Mouse (Mus musculus): ENCODE data around the gene Tspoap1. TPM values are rescaled to one million over a fixed set of nuclear protein-coding genes. Genes with fewer than 3 reads are reported as not detected.
A peak's percentile ranks its signal among the peaks of the same experiment; 100 is the strongest.

Gene Tspoap1
- polyA plus RNA-seq, 1 experiment from 2014 or later = 54.5 TPM

DNA sequence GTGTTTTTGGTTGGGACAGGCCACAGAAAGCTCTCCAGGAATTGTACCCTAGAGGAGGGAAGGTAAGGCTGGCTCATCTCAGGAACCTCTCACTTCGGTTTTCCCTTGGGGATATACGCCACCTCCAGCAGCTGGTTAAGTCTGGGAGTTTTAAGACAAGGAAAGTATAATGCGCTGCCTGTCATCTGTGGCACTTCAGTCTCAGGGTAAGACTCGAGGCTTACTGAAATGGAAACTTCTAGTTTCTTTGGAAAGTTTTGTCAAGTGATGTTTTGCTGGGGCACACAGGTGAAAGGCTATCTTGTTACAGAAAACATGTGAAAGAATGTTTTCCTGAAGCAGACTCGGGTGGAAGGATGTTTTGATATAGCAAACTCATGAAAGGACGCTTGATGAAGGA is 47.1 kb downstream of the Tspoap1 start:
- H3K9me3 ChIP-seq (ENCODE audit: control insufficient read depth, low read length) = no peaks in the 10 kb centered on the region
- 89% methylated on average over 6 of the region's 6 CpGs for WGBS
- H3K27ac ChIP-seq (replicated peaks; ENCODE audit: low read depth, low read length) = no peak overlapping the region
- H3K9ac ChIP-seq (replicated peaks; ENCODE audit: low read length) = no peak overlapping the region
- ATAC-seq (ENCODE audit: low FRiP score, low TSS enrichment) (no peak), DNase-seq (no peak)
- no peak overlapping the region for H3K4me2 ChIP-seq (ENCODE audit: low read length)
- H3K36me3 ChIP-seq (ENCODE audit: control insufficient read depth, insufficient read depth, low read length) = no peaks in the 10 kb centered on the region
- H3K27me3 ChIP-seq (ENCODE audit: control insufficient read depth, insufficient read depth, low read length) = no peaks in the 10 kb centered on the region
- H3K4me3 ChIP-seq (replicated peaks; ENCODE audit: low read depth, low read length) = no peak overlapping the region
- peaks cover 6% of the 10 kb centered on the region for H3K4me1 ChIP-seq (ENCODE audit: control insufficient read depth, insufficient read depth, low read length)

DNA sequence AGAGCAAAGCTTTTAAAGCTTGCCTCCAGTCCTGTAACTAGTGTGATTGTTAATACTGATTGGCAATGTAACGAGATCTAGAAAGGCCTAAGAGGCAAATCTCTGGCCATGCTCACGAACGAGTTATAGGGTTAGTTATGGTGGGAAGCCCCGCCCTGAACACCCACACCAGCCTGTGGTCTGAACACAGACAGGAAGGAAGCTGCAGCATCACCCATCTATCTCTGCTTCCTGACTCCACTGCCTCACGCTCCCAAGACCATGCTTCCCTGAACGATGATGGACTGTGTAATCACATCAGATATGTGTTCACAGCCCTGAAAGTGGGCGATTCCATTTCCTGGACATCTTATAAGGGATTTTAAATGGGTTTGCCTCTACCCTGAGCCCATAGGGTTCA is 47.9 kb downstream of the Tspoap1 start:
- no peak overlapping the region for H3K4me2 ChIP-seq (ENCODE audit: low read length)
- no peak overlapping the region for H3K9ac ChIP-seq (replicated peaks; ENCODE audit: low read length)
- peaks cover 6% of the 10 kb centered on the region for H3K4me1 ChIP-seq (ENCODE audit: control insufficient read depth, insufficient read depth, low read length)
- no peaks in the 10 kb centered on the region for H3K9me3 ChIP-seq (ENCODE audit: control insufficient read depth, low read length)
- H3K27me3 ChIP-seq (ENCODE audit: control insufficient read depth, insufficient read depth, low read length) = no peaks in the 10 kb centered on the region
- no peak overlapping the region for H3K27ac ChIP-seq (replicated peaks; ENCODE audit: low read depth, low read length)
- DNase-seq (no peak), ATAC-seq (ENCODE audit: low FRiP score, low TSS enrichment) (no peak)
- WGBS = 96% methylated on average over 7 of the region's 7 CpGs
- H3K36me3 ChIP-seq (ENCODE audit: control insufficient read depth, insufficient read depth, low read length) = no peaks in the 10 kb centered on the region
- no peak overlapping the region for H3K4me3 ChIP-seq (replicated peaks; ENCODE audit: low read depth, low read length)

DNA sequence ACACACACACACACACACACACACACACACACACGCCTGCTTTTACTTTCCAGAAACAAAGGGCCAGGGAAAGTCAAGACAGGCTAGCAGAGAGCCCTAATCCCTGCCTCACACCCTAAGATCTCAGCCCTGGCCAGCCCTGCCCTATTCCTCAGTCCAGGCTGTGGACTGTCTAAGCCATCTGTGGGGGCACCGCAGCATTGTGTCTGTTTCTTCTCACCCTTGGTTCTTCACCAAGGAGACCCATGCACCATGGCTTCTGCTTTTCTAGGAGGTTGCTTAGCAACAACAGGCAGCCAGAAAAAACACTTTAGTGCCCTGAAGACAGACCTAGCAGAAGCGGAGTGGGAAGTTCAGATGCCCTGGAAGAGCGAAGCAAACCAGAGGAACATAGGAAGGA is 51.1 kb downstream of the Tspoap1 start:
- peaks cover 7% of the 10 kb centered on the region for H3K4me1 ChIP-seq (ENCODE audit: control insufficient read depth, insufficient read depth, low read length)
- 36% methylated on average over 4 of the region's 4 CpGs for WGBS
- ATAC-seq (ENCODE audit: low FRiP score, low TSS enrichment) = no peak

DNA sequence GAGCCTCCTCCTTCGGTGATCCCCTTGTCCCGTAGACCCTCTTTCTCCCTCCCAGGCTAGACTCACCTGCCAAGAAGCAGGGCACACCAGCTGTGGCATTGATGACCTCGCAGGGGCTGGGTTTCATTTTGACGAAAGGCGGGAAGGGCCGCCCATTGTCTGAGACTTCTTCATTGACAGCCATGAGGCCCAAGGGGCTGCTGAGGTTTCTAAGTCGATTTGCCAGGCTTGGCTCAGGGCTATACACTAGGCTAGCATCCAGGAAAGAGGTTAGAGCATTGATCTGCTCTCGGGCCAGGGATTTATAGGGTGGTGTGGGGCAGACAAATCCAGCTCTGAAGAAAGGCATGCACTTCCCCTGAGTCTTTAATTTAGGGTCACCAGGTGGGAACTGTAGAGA is 54.5 kb downstream of the Tspoap1 start:
- H3K36me3 ChIP-seq (ENCODE audit: control insufficient read depth, insufficient read depth, low read length) = no peaks in the 10 kb centered on the region
- H3K9me3 ChIP-seq (ENCODE audit: control insufficient read depth, low read length) = no peaks in the 10 kb centered on the region
- WGBS = 50% methylated on average over 8 of the region's 8 CpGs
- H3K27ac ChIP-seq (replicated peaks; ENCODE audit: low read depth, low read length) = no peak overlapping the region
- H3K4me1 ChIP-seq (ENCODE audit: control insufficient read depth, insufficient read depth, low read length) = peaks cover 19% of the 10 kb centered on the region
- no peaks in the 10 kb centered on the region for H3K27me3 ChIP-seq (ENCODE audit: control insufficient read depth, insufficient read depth, low read length)
- H3K4me3 ChIP-seq (replicated peaks; ENCODE audit: low read depth, low read length) = no peak overlapping the region
- ATAC-seq (ENCODE audit: low FRiP score, low TSS enrichment) (no peak), DNase-seq (no peak)
- no peak overlapping the region for H3K9ac ChIP-seq (replicated peaks; ENCODE audit: low read length)
- no peak overlapping the region for H3K4me2 ChIP-seq (ENCODE audit: low read length)

More for the DNA sequence above, 51.1 kb downstream of the Tspoap1 start:
- no peak overlapping the region for H3K4me3 ChIP-seq (replicated peaks; ENCODE audit: low read depth, low read length)
- H3K9ac ChIP-seq (replicated peaks; ENCODE audit: low read length) = no peak overlapping the region
- peak; percentile 51 for DNase-seq
- H3K4me2 ChIP-seq (ENCODE audit: low read length) = no peak overlapping the region
- H3K27me3 ChIP-seq (ENCODE audit: control insufficient read depth, insufficient read depth, low read length) = no peaks in the 10 kb centered on the region
- no peak overlapping the region for H3K27ac ChIP-seq (replicated peaks; ENCODE audit: low read depth, low read length)
- H3K9me3 ChIP-seq (ENCODE audit: control insufficient read depth, low read length) = no peaks in the 10 kb centered on the region
- H3K36me3 ChIP-seq (ENCODE audit: control insufficient read depth, insufficient read depth, low read length) = no peaks in the 10 kb centered on the region

DNA sequence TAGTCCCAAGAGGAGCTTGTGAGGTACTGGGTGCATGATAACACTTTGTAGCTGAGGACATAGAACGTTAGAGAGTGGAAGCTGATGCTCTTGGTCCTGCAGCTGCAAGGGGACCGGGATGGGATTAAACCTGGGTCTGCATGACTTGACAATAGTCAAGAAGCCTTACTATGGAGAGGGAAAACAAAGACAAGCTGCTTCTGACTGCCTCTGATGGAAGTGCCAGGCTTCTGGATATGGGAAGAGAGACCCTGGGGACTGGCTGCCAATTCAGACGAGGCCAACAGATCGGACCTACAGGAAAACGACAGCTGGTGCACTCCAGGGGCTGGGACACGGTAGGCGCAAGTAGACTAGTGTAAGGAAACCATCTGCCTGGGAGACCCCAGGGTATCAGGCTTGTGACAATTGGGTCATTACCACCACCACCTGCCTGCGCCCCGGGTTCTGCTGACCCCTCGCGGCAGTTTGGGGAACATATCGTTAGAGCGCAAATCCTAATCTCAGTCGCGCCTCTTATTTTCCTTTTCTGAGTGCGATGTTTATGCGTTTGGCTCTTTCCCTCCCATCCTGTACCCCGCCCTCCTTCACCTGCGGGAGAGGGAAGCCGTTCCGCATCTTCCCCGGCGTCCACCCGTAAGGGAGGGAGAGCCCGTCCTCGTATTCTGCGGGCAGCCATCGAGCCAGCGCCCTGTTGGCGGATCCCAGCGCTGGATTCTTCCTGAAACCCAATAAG is 56.5 kb downstream of the Tspoap1 start:
- Histone ChIP-seq H3K36me3 (ENCODE audit: control insufficient read depth, insufficient read depth, low read length) (no peaks in the 10 kb centered on the region), H3K27me3 (ENCODE audit: control insufficient read depth, insufficient read depth, low read length) (no peaks in the 10 kb centered on the region), H3K4me3 (replicated peaks; ENCODE audit: low read depth, low read length) (peak overlapping the region; percentile 36), H3K9me3 (ENCODE audit: control insufficient read depth, low read length) (no peaks in the 10 kb centered on the region), H3K4me1 (ENCODE audit: control insufficient read depth, insufficient read depth, low read length) (peaks cover 13% of the 10 kb centered on the region; the same call in 1 of the 2 replicates), H3K9ac (replicated peaks; ENCODE audit: low read length) (peak overlapping the region; percentile 60), H3K4me2 (ENCODE audit: low read length) (peak overlapping the region; percentile 71), H3K27ac (replicated peaks; ENCODE audit: low read depth, low read length) (peak overlapping the region; percentile 57; the same call in 1 of the 2 replicates)
- DNase-seq = peak; percentile 85
- 1% methylated on average over 31 of the region's 31 CpGs for WGBS
- ATAC-seq (ENCODE audit: low FRiP score, low TSS enrichment) = peak; percentile 75

DNA sequence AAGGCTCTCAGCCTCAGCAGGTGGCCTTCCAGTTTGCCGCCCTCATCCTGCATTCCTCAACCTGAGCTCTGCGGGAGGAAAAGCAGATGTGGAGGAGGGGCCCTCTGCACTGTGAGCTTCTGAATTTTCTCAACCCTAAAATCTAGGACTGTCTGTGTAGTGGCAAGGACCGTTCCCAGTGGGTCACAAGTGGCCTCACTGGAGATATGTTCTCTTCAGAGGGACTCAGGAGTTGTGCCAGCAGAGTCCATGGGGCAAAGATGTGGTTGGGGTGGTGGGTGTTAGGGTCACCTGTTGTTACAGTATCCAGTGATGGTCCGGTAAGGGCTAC is 57.1 kb downstream of the Tspoap1 start:
- Histone ChIP-seq H3K9me3 (ENCODE audit: control insufficient read depth, low read length) (no peaks in the 10 kb centered on the region), H3K4me3 (replicated peaks; ENCODE audit: low read depth, low read length) (peak overlapping the region; percentile 36), H3K9ac (replicated peaks; ENCODE audit: low read length) (peak overlapping the region; percentile 60), H3K27ac (replicated peaks; ENCODE audit: low read depth, low read length) (peak overlapping the region; percentile 57; the same call in 1 of the 2 replicates), H3K27me3 (ENCODE audit: control insufficient read depth, insufficient read depth, low read length) (no peaks in the 10 kb centered on the region), H3K4me2 (ENCODE audit: low read length) (peak overlapping the region; percentile 71), H3K4me1 (ENCODE audit: control insufficient read depth, insufficient read depth, low read length) (peaks cover 13% of the 10 kb centered on the region; the same call in 1 of the 2 replicates), H3K36me3 (ENCODE audit: control insufficient read depth, insufficient read depth, low read length) (no peaks in the 10 kb centered on the region)
- 33% methylated on average over 4 of the region's 4 CpGs for WGBS
- no peak for DNase-seq
- ATAC-seq (ENCODE audit: low FRiP score, low TSS enrichment) = no peak

DNA sequence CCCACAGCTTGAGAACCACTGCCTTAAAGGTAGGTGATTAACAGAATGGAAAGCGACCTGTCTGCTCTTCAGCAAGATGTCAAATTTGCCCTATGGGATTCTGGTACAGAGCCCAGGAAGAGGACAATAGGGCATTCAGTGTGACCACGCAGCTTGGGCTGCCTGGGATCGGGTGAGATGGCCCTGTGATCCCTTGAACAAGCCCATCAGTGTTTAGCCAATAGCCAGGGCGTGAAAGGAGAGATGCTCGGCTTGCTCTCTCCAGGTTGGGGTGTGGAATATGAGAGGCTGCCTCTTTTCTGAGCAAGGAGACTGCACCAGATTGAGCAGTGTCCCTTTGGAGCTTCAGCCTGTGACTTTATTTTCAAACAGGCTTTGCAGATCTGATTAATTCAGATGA is 61.2 kb downstream of the Tspoap1 start:
- no peak overlapping the region for H3K4me2 ChIP-seq (ENCODE audit: low read length)
- peaks cover 11% of the 10 kb centered on the region; the same call in 1 of the 2 replicates for H3K4me1 ChIP-seq (ENCODE audit: control insufficient read depth, insufficient read depth, low read length)
- H3K27me3 ChIP-seq (ENCODE audit: control insufficient read depth, insufficient read depth, low read length) = no peaks in the 10 kb centered on the region
- H3K27ac ChIP-seq (replicated peaks; ENCODE audit: low read depth, low read length) = no peak overlapping the region
- no peaks in the 10 kb centered on the region for H3K9me3 ChIP-seq (ENCODE audit: control insufficient read depth, low read length)
- H3K9ac ChIP-seq (replicated peaks; ENCODE audit: low read length) = no peak overlapping the region
- no peak for DNase-seq
- no peaks in the 10 kb centered on the region for H3K36me3 ChIP-seq (ENCODE audit: control insufficient read depth, insufficient read depth, low read length)
- 44% methylated on average over 5 of the region's 5 CpGs for WGBS
- no peak for ATAC-seq (ENCODE audit: low FRiP score, low TSS enrichment)
- H3K4me3 ChIP-seq (replicated peaks; ENCODE audit: low read depth, low read length) = no peak overlapping the region

DNA sequence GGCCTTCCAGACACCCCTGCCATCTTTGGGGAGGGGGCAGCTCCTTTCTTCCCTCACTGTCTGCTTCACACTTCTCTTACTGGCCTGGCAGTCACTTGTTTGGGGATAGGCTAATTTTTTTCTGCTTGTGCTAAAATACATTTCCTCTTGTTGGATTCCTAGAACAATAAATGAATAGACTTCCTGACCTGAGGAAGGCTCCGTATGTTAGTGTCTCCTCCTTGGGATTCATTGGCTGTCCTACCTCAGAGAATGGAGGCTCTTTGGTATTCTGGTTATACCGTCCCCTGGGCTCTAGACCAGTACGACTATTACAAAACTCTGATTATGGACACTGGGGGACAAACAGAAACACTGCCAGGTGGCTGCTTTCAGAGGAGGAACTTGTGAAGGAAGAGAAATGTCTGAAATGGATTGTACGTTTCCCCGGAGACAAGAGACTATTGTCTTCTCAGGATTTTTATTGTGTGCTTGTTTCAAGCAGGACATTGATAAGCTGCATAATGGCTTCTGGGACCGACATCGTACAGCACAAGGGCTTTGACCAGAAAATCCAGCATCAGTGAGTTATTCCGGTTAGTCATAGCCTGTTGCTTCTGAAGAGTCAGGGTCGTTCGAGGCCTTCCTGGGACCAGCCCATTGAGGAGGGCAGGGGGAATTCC is 68.0 kb downstream of the Tspoap1 start, which contains the start of gene Lpo:
Gene Lpo (minus strand): TSS at position 51 of the 662 bp plus-strand sequence.
- Histone ChIP-seq H3K4me1 (ENCODE audit: control insufficient read depth, insufficient read depth, low read length) (peaks cover 4% of the 10 kb centered on the region; the same call in 1 of the 2 replicates), H3K36me3 (ENCODE audit: control insufficient read depth, insufficient read depth, low read length) (no peaks in the 10 kb centered on the region), H3K9me3 (ENCODE audit: control insufficient read depth, low read length) (no peaks in the 10 kb centered on the region), H3K27me3 (ENCODE audit: control insufficient read depth, insufficient read depth, low read length) (no peaks in the 10 kb centered on the region), H3K4me2 (ENCODE audit: low read length) (no peak within 1 kb of the TSS), H3K27ac (replicated peaks; ENCODE audit: low read depth, low read length) (0 out of 2 replicates have a peak within 1 kb of the TSS, but pooled peaks have one; percentile 20), H3K4me3 (replicated peaks; ENCODE audit: low read depth, low read length) (no peak within 1 kb of the TSS), H3K9ac (replicated peaks; ENCODE audit: low read length) (no peak within 1 kb of the TSS)
- peak; percentile 27 for DNase-seq
- no peak for ATAC-seq (ENCODE audit: low FRiP score, low TSS enrichment)
- 12% methylated on average over 10 of the region's 10 CpGs for WGBS

Measured in midbrain, embryonic 14.5 days (tissue).